Mouse (Mus musculus): ENCODE measurements around the gene Pigk. TPM values are rescaled to one million over a fixed set of nuclear protein-coding genes. Genes with fewer than 3 reads are reported as not detected.

Gene Pigk
- polyA plus RNA-seq, 1 experiment: 3.9 TPM

DNA sequence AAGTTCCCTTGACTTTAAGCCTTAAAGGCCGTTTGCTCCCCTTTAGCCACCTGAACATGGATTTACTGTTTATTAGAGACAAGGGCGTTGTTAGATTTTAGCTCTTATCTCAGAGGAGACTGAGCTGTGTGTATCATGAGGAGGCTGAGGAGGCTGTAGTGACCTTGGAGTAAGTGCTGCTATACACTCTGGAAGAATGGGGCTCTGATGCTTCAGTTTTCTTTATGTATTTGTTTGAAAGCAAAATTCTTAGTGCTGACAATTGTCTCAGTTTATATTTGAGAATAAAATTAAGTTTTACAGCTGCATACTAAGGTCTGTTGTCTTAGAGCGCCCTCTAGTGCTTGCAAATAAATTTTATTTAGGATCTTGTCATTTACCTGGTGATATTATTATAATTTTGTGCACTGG is 35.6 kb downstream of the Pigk start:
- WGBS: 27% methylated on average over 3 of the region's 3 CpGs
- H3K27me3 ChIP-seq (ENCODE audit: control insufficient read depth, insufficient read depth, low read length): no peaks in the 10 kb centered on the region
- peak; percentile 14; the same call in 1 of the 2 replicates for TF ChIP-seq CTCF (IDR thresholded peaks at IDR 0.05; ENCODE audit: extremely low read depth, insufficient read length, insufficient replicate concordance, low read depth, low read length)
- TF ChIP-seq POLR2A (IDR thresholded peaks at IDR 0.05; ENCODE audit: low read depth, low read length): no peak

DNA sequence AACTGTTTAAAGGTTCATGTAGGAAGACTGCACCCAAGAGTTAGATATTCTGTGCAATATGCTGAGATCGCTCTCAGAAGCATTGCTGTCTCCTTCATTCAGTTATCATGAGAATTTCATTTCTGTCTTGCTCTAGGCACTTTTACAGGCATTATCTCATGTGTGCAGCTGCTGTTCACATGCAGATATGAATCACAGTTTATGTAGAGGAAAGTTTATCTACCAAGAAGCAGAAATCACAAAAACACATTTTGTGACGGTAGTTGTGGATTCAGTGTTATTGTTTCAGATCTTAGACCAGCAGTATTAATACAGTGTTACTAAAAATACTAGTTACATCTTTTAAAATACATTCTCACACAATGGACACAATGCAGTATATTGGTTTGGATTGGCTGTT is 36.0 kb downstream of the Pigk start:
- 75% methylated on average over 2 of the region's 2 CpGs for WGBS

More for the DNA sequence above, 35.6 kb downstream of the Pigk start:
- Histone ChIP-seq H3K4me3 (ENCODE audit: low read depth, low read length) (no peak overlapping the region), H3K36me3 (ENCODE audit: control insufficient read depth, insufficient read depth, low read length) (peaks cover 14% of the 10 kb centered on the region; the same call in 1 of the 2 replicates), H3K27ac (ENCODE audit: insufficient read depth, low read depth, low read length) (no peak overlapping the region), H3K4me1 (ENCODE audit: control insufficient read depth, insufficient read depth, insufficient read length, low read length) (no peaks in the 10 kb centered on the region; the same call in 1 of the 2 replicates)

DNA sequence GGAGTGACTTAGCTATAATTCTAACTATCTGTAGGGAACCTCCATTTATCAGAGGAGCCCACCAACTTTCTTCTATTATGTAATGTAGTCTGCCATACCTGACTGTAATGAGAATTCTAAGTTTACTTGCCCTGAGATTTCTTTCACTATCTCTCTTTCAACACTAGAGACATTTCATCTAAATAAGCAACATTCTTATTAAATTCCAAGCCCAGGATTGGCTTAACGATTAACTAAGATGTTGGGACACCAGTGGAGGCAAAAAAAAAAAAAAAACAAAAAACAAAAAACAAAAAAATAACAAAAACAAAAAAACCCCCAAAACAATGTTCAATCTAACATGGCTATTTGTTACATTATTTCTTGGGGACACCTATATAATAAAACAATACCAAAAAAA is 39.0 kb downstream of the Pigk start:
- no peaks in the 10 kb centered on the region for H3K27me3 ChIP-seq (ENCODE audit: control insufficient read depth, insufficient read depth, low read length)
- no peak overlapping the region for H3K4me3 ChIP-seq (ENCODE audit: low read depth, low read length)
- peaks cover 8% of the 10 kb centered on the region; the same call in 1 of the 2 replicates for H3K36me3 ChIP-seq (ENCODE audit: control insufficient read depth, insufficient read depth, low read length)
- H3K4me1 ChIP-seq (ENCODE audit: control insufficient read depth, insufficient read depth, insufficient read length, low read length): no peaks in the 10 kb centered on the region; the same call in 1 of the 2 replicates
- WGBS: 95% methylated on average over 1 of the region's 1 CpGs
- TF ChIP-seq POLR2A (IDR thresholded peaks at IDR 0.05; ENCODE audit: low read depth, low read length) (no peak), CTCF (IDR thresholded peaks at IDR 0.05; ENCODE audit: extremely low read depth, insufficient read length, insufficient replicate concordance, low read depth, low read length) (no peak)
- H3K27ac ChIP-seq (ENCODE audit: insufficient read depth, low read depth, low read length): no peak overlapping the region

More for the DNA sequence above, 36.0 kb downstream of the Pigk start:
- H3K4me3 ChIP-seq (ENCODE audit: low read depth, low read length): no peak overlapping the region
- H3K27me3 ChIP-seq (ENCODE audit: control insufficient read depth, insufficient read depth, low read length): no peaks in the 10 kb centered on the region
- H3K4me1 ChIP-seq (ENCODE audit: control insufficient read depth, insufficient read depth, insufficient read length, low read length): no peaks in the 10 kb centered on the region; the same call in 1 of the 2 replicates
- TF ChIP-seq CTCF (IDR thresholded peaks at IDR 0.05; ENCODE audit: extremely low read depth, insufficient read length, insufficient replicate concordance, low read depth, low read length) (no peak), POLR2A (IDR thresholded peaks at IDR 0.05; ENCODE audit: low read depth, low read length) (no peak)
- H3K27ac ChIP-seq (ENCODE audit: insufficient read depth, low read depth, low read length): no peak overlapping the region
- peaks cover 14% of the 10 kb centered on the region; the same call in 1 of the 2 replicates for H3K36me3 ChIP-seq (ENCODE audit: control insufficient read depth, insufficient read depth, low read length)

DNA sequence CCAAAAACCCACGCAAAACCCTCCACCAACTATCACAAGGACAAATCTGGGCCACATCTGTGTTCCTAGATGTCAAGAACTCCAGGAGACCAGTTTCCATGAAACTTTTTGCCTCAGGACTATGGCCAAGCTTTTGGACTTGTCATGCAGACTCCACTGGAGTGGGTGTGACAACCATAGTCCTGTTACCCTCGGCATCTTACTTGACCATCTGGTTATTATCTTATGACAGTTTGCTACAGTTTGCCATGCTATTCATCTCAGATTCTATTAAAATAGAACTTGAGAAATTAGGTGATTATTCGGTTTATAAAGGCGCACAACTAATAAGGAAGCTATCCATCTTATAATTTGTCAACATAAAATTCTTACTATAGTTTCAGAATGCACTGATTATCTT is 39.4 kb downstream of the Pigk start:
- no peak for TF ChIP-seq CTCF (IDR thresholded peaks at IDR 0.05; ENCODE audit: extremely low read depth, insufficient read length, insufficient replicate concordance, low read depth, low read length)
- no peak for TF ChIP-seq POLR2A (IDR thresholded peaks at IDR 0.05; ENCODE audit: low read depth, low read length)
- Histone ChIP-seq H3K36me3 (ENCODE audit: control insufficient read depth, insufficient read depth, low read length) (peaks cover 6% of the 10 kb centered on the region; the same call in 1 of the 2 replicates), H3K27ac (ENCODE audit: insufficient read depth, low read depth, low read length) (no peak overlapping the region), H3K4me1 (ENCODE audit: control insufficient read depth, insufficient read depth, insufficient read length, low read length) (no peaks in the 10 kb centered on the region; the same call in 1 of the 2 replicates), H3K27me3 (ENCODE audit: control insufficient read depth, insufficient read depth, low read length) (no peaks in the 10 kb centered on the region), H3K4me3 (ENCODE audit: low read depth, low read length) (no peak overlapping the region)
- 88% methylated on average over 4 of the region's 4 CpGs for WGBS

DNA sequence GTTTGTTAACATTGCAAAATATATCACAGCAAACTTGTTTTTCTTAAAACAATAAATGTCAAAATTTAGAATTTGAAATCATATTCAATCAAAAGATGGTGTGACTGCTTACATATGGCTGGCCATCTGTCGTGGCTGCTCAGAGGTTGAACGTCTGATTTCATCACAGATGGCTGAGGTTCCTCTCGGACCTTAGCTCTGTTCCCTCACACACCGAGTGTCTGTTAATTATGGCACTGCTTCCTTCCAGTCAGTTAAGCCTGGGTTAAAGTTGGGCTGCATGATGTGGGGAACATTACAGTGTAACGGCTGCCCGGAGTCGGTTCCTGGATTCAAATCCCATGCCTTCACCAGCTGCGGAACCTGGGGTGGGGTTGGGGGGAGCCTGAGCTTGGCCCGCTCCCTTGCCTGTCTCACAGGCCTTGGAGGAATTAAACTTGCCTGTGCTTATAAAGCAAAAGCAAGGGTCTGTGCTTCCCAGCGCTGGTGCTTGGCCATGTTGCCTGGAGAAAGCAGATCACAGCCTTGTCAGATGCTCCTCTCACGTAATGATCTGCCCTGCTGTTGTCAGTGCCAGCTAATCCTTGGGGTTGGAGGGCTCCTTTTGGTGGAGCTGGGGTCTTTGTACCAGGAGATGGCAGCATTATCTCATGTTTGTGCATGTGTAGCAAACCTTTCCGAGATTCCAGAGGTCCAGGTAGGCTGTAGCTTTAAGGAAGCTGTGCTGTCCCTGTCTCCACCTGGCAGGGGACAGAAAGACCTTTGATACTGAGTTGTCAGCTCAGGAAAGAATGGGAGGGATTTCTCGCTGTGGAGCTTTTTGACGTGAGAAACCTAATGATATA is 40.2 kb downstream of the Pigk start:
- Histone ChIP-seq H3K4me3 (ENCODE audit: low read depth, low read length) (no peak overlapping the region), H3K36me3 (ENCODE audit: control insufficient read depth, insufficient read depth, low read length) (peaks cover 4% of the 10 kb centered on the region; the same call in 1 of the 2 replicates), H3K27me3 (ENCODE audit: control insufficient read depth, insufficient read depth, low read length) (no peaks in the 10 kb centered on the region), H3K27ac (ENCODE audit: insufficient read depth, low read depth, low read length) (no peak overlapping the region), H3K4me1 (ENCODE audit: control insufficient read depth, insufficient read depth, insufficient read length, low read length) (no peaks in the 10 kb centered on the region; the same call in 1 of the 2 replicates)
- 63% methylated on average over 14 of the region's 14 CpGs for WGBS
- no peak for TF ChIP-seq CTCF (IDR thresholded peaks at IDR 0.05; ENCODE audit: extremely low read depth, insufficient read length, insufficient replicate concordance, low read depth, low read length)
- TF ChIP-seq POLR2A (IDR thresholded peaks at IDR 0.05; ENCODE audit: low read depth, low read length): no peak

DNA sequence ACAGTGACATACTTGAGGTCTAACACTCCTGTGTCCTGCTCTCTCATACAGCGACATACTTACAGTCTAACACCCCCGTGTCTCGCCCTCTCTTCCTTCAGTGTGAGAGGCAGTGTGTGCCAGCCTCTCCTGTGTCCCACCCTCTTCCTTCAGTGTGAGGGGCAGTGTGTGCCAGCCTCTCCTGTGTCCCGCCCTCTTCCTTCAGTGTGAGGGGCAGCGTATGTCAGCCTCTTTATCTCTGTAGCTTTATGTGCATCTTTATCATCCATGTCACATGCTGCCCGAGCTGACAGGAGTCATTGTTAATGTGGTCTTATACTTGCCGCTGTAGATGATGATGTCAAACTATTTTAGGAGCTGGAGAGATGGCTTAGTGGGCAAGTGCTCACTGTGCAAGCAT is 41.6 kb downstream of the Pigk start:
- Histone ChIP-seq H3K36me3 (ENCODE audit: control insufficient read depth, insufficient read depth, low read length) (peaks cover 4% of the 10 kb centered on the region; the same call in 1 of the 2 replicates), H3K27ac (ENCODE audit: insufficient read depth, low read depth, low read length) (no peak overlapping the region), H3K4me3 (ENCODE audit: low read depth, low read length) (no peak overlapping the region), H3K27me3 (ENCODE audit: control insufficient read depth, insufficient read depth, low read length) (no peaks in the 10 kb centered on the region), H3K4me1 (ENCODE audit: control insufficient read depth, insufficient read depth, insufficient read length, low read length) (no peaks in the 10 kb centered on the region; the same call in 1 of the 2 replicates)
- 86% methylated on average over 7 of the region's 7 CpGs for WGBS
- TF ChIP-seq CTCF (IDR thresholded peaks at IDR 0.05; ENCODE audit: extremely low read depth, insufficient read length, insufficient replicate concordance, low read depth, low read length): no peak
- TF ChIP-seq POLR2A (IDR thresholded peaks at IDR 0.05; ENCODE audit: low read depth, low read length): no peak

DNA sequence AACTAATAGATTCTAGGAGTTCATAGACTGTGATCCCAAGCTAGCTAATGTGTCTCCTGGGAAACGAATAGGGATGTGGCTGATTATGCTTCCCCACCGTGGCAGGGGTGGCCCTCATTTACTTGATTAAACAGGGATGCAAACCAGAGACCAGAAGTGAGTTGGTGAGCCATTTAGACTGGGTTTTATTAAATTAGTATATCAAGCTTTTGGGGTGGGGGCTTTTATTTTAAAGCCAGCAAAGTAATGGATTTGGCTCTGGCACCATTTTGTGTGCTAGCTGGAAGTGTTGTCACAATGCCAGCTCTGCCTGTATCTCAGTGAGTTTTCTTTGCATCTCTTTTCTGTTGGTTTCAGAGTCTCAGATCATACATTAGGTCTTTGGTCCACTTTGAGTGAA is 43.0 kb downstream of the Pigk start:
- Histone ChIP-seq H3K4me1 (ENCODE audit: control insufficient read depth, insufficient read depth, insufficient read length, low read length) (no peaks in the 10 kb centered on the region; the same call in 1 of the 2 replicates), H3K4me3 (ENCODE audit: low read depth, low read length) (no peak overlapping the region), H3K27ac (ENCODE audit: insufficient read depth, low read depth, low read length) (no peak overlapping the region), H3K36me3 (ENCODE audit: control insufficient read depth, insufficient read depth, low read length) (peaks cover 1% of the 10 kb centered on the region; the same call in 1 of the 2 replicates), H3K27me3 (ENCODE audit: control insufficient read depth, insufficient read depth, low read length) (no peaks in the 10 kb centered on the region)
- WGBS: 87% methylated on average over 2 of the region's 2 CpGs
- TF ChIP-seq CTCF (IDR thresholded peaks at IDR 0.05; ENCODE audit: extremely low read depth, insufficient read length, insufficient replicate concordance, low read depth, low read length) (no peak), POLR2A (IDR thresholded peaks at IDR 0.05; ENCODE audit: low read depth, low read length) (no peak)
